Mouse (Mus musculus) Muller cell, postnatal 12 days (primary cell): ENCODE measurements around the gene Cdkn1c.

ENCODE experiments used
- DNase-seq: peaks from one replicate; pipeline ENCODE4 v3.0.0-alpha.2; 2015; ENCODE audit errors: inconsistent ontology term

The Cdkn1c gene

DNA sequence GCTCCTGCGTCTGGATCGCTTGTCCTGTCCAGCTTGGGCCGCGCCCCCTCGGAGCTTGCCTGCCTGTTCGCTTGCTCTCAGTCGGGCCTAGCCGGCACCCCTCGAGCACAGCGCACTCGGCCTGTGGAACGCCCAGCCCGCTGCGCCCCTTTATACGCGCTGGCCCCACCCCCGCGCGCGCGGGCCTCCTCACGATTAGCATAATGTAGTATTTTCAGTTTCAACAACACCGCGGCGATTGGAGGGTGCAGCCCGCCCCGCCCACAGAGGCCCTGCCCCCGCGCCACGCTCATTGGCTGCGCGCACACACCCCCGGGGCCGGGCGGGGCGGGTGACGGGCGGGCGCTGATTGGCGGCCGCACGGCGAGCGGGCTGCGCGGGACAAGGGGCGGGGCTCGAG, at the start of gene Cdkn1c:
Gene Cdkn1c, minus strand, starts transcription at position 177 of the 400 bp plus-strand sequence.
- peak; percentile 88 for DNase-seq

DNA sequence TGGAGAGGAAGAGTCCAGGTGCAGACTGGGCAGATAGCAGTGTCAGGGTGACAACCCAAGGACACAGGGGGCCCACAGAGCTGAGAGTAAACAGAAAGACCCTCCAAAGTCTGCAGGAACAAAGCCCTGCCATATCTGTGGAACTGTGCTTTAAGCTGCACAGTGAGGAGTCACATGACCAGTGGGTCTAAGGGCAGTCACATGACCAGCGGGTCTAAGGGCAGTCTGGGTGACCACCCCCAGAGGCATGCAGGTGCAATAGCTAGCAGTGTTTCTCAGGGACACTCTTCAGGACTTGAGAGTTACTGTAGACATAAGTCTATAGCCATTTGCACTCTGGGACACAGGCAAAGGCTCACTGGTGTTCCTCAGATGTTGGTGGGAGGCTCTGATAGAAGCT, 48.7 kb upstream of the Cdkn1c start:
- DNase-seq, result no peak

DNA sequence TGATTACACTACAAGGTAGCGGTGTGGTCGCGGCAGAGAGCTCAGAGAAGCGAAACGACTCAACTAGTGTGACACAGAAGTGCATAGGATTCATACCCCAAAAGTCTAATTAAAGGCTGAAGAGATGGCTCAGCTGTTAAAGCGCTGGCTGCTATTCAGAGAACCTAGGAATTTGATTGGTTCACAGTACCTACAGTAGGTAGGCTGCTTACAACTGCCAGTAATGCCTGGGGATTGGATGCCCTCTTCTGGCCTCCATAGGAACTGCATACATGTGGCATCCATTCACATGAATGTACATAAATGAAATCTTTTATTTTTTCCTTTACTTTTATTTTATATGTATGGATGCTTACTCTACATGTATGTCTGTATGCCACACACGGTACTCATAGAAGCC, 45.8 kb upstream of the Cdkn1c start:
- peak; percentile 38 for DNase-seq

DNA sequence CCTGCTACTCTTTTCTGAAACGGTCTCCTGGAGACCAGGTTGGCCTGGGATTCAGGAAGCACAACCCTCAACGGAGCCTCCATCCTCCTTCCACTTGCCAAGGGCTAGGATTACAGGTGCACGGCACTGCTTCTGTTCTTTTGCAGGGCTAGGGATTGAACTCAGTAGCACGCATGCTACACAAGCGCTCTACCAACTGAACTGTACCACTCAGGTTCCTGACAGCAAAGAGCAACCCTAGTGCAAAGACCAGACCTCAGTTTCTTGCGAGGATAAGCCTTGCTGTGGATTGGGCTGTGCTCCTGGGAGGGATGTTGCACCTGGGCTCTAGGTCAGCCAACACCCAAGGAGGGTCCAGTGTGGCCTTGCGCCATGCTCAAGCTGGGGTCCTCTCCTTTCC, 45.4 kb upstream of the Cdkn1c start:
- no peak for DNase-seq

GRCm38 (mm10) chr7:143505823-143506222, 45.0 kb upstream of the Cdkn1c start:
- DNase-seq, result peak; percentile 52

DNA sequence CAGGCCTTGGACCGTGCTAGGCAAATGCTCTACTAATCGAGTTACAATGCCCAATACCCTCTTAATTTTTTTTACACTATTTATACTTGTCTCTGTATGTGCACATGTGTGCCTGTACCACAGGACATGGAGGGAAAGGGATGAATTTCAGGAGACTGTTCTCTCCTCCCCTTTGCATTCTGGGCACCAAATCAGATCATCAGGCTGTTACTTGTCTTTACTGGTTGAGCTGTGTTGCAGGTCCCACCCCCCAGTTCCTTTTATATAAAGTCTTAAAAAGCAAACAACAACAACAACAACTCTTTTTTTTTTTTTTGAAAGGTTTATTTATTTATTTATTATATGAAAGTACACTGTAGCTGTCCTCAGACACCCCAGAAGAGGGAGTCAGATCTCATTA, 44.6 kb upstream of the Cdkn1c start:
- DNase-seq, result no peak

- no peak for DNase-seq
Observed at GRCm38 (mm10) chr7:143503926-143504325, 43.1 kb upstream of the Cdkn1c start.

GRCm38 (mm10) chr7:143502418-143503200, 41.8 kb upstream of the Cdkn1c start, which contains the start of gene Phlda2:
Gene Phlda2, minus strand, starts transcription at chr7:143503150.
- peak; percentile 26 for DNase-seq

GRCm38 (mm10) chr7:143501643-143502417, 41.0 kb upstream of the Cdkn1c start:
- DNase-seq, result peak; percentile 17

DNA sequence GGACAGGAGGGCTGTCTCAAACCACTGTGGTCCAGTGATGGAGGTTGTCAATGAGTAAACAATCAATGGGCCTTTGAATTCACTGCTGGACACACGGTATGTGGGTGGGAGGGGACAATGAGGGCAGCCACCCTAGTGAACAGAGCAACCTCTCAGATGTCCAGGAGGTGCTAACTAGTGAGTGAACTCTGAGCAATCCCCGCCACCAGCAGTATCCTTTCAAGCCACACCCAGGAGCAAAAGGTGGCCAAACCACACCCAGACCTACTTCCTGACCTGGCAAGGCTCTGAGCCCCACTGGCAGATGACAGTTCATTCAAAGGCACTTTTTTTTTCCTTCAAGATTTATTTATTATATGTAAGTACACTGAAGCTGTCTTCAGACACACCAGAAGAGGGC, 40.1 kb upstream of the Cdkn1c start:
- DNase-seq, result peak; percentile 7

DNA sequence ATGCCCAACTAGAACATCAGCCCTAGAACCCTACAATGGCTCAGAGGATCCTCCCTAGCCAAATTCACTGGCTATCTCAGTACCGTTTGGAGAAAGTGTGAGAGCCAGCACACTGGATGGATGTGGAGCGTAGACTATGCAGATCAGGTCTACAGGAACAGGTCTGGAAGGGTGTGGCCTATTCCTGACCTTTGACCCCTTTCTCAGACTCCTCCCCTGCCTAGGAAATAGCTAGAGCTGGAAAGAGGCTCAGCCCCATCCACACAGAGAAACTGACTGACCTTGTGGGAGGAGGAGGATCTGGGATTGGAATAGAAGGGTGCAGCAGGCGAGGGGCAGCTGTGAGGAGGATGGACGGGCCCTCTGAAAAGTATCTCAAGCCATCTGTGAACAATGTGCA, 37.7 kb upstream of the Cdkn1c start:
- no peak for DNase-seq

GRCm38 (mm10) chr7:143495104-143495961, 34.5 kb upstream of the Cdkn1c start:
- DNase-seq, result no peak

- no peak for DNase-seq
Observed at GRCm38 (mm10) chr7:143493616-143494126, 32.8 kb upstream of the Cdkn1c start.

DNA sequence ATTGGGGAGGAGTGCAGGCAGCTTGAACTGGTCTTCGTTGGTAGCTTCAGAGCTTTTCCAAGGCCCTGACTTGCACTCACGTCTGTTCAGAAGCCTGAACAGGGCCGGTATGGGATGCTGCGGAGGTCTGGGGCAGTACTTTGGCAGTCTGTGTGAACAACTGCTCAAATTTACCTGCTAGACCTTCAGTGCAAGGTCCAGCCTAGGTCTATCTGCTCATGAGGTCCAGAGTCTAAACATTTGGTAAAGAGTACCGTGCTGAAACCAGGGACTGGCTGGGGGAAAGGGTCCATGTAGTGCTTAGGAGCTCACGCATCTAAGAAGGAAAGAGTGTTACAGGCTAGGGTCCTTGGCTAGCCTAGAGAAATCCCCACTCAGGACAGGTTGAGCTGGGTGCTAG, 28.9 kb upstream of the Cdkn1c start:
- DNase-seq, result no peak

GRCm38 (mm10) chr7:143482541-143482940, 21.7 kb upstream of the Cdkn1c start:
- no peak for DNase-seq

- no peak for DNase-seq
Observed at GRCm38 (mm10) chr7:143481806-143482387, 21.0 kb upstream of the Cdkn1c start.

- DNase-seq, result peak; percentile 19
Observed at GRCm38 (mm10) chr7:143480498-143480897, 19.6 kb upstream of the Cdkn1c start.

DNA sequence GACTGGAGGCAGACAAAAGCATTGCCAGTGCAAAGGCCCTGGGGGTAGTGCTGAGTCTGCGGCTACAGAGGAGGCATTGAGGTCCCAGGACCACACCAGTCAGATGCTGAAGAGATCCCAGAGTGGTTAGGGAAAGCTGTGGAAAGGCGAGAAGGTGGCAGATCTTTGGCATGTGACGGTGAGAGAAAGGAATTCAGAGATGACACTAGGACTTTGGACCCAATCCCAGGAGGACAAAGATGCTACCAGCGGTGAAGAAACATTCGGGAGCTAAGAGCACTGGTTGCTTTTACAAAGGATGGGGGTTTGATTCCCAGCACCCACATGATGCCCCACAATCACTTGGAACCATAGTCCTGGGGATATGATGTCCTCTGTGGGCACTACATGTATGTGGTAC, 16.9 kb upstream of the Cdkn1c start:
- DNase-seq, result no peak

DNA sequence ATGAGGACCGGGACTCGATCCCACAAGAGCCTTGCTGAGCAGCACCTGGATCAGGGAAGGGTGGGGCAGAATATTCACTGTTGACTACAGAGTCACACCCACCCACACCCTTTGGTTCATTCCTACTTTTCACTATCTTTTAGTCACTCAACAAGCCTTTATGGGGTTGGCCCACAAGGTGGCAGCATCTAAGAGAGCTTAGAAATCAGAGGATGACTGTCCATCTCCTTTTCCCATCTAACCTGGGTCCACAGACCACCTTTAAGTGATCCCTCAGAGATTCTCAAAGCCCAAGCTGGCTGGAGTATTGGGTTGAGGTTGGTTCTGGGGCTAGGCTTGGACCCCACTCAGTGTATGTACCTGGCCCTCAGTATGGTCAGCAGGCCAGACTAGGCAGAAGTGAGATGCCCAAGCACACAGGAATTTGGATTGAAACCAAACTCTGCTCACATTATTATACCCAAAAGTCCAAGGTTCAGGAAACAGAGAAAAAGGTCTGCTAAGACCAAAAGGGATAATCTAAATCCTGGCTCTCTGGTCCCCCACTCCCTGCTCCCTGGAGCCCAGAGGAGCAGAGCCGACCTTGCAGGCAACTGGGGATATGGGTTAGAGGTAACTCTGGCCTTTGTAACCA, 16.0 kb upstream of the Cdkn1c start:
- no peak for DNase-seq

DNA sequence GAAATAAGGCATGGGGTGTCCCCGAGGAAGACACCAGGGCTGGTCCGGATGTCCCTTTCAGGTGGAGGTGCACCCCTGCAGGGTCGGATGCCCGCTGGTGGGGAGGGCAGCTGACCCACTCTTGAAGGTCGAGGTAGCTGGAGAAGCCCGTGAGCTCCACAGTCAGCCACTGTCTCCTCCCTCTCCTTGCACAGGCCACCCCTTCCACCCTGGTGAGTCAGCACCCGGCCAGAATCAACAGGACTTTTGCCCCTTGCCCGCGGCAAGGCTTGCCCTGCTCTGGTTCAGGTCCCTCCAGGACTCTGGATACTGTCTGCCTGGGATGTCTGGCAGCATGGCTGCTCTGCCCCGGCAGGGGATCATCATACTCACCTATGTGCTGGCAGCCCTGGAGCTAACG, 15.0 kb upstream of the Cdkn1c start:
- no peak for DNase-seq

- no peak for DNase-seq
Observed at GRCm38 (mm10) chr7:143474811-143475210, 14.0 kb upstream of the Cdkn1c start.
